In genomic region chr11:26961336-26961980, GRCm38 (mm10) we compare ENCODE assay signal across 9 mouse cellular contexts.
DNase-seq lines count a peak whose midpoint lies in the region; ATAC-seq lines count a peak whose summit lies in the region.
"Had no signal": no experiment of that assay in that cellular context is flagged by ENCODE, and none has a peak within 500 bp of the region (broad histone marks: within the 10 kb centered on the region; RNA-seq: fewer than 3 reads in every experiment).

No protein-coding gene starts in this region.

- H3K4me2 ChIP-seq in hindbrain, embryonic 13.5 days = peak overlapping the region; percentile 39

- 5% methylated on average over 5 of the region's 5 CpGs for WGBS in hindbrain, embryonic 13.5 days

- H3K27ac ChIP-seq in hindbrain, embryonic 13.5 days = peak overlapping the region; percentile 65; the same call in 1 of the 2 replicates

- peak; percentile 98 for ATAC-seq in hindbrain, embryonic 13.5 days (ENCODE audit: low FRiP score)

- H3K36me3 ChIP-seq in hindbrain, embryonic 13.5 days = no peaks in the 10 kb centered on the region

- peak; percentile 87 for DNase-seq in Muller cell, postnatal 12 days (ENCODE audit: inconsistent ontology term)
- DNase-seq in cerebellum, adult 9-11 months = peak; percentile 57
- peak; percentile 74 to 88 for DNase-seq in frontal cortex, postnatal 14 days (ENCODE audit: low spot score in 2 of 2)
- peak; percentile 92 to 94 for DNase-seq in layer of hippocampus, postnatal 14 days (ENCODE audit: low spot score in 2 of 2)
- peak; percentile 70 for DNase-seq in lung, postnatal 25 days (ENCODE audit: low spot score)
- peak; percentile 80 for DNase-seq in retina, postnatal 7 days (ENCODE audit: low read depth, low spot score)
- peak; percentile 64 to 79 for DNase-seq in urinary bladder, adult 18-20 months (ENCODE audit: low spot score in 2 of 2)

- H3K27me3 ChIP-seq in hindbrain, embryonic 13.5 days = no peaks in the 10 kb centered on the region

- peaks cover 18% of the 10 kb centered on the region for H3K4me1 ChIP-seq in hindbrain, embryonic 13.5 days (replicated peaks)

- H3K9me3 ChIP-seq in hindbrain, embryonic 13.5 days = no peaks in the 10 kb centered on the region; the same call in 1 of the 2 replicates

- no peak overlapping the region for H3K4me3 ChIP-seq in hindbrain, embryonic 13.5 days
- H3K4me3 ChIP-seq: myocyte had no signal

- H3K9ac ChIP-seq in hindbrain, embryonic 13.5 days = peak overlapping the region; percentile 40; the same call in 1 of the 2 replicates
